Mouse (Mus musculus) macrophage (primary cell): Measurements from ENCODE around the gene Actl7b. TPM values are rescaled to one million over a fixed set of nuclear protein-coding genes. Genes with fewer than 3 reads are reported as not detected.

Experiments used
- H3K27ac ChIP-seq: fragments of 350-480 bp; formaldehyde crosslinking; 2 replicates; pipeline ENCODE4 v1.9.0; 2021
- H3K36me3 ChIP-seq: fragments of 350-480 bp; formaldehyde crosslinking; 2 replicates; pipeline ENCODE4 v1.9.0; 2021; ENCODE audit errors: inconsistent target
- H3K4me3 ChIP-seq: fragments of 350-480 bp; formaldehyde crosslinking; 2 replicates; pipeline ENCODE4 v1.9.0; 2021; ENCODE audit errors: inconsistent target
- H3K79me2 ChIP-seq: fragments of 350-480 bp; formaldehyde crosslinking; 2 replicates; pipeline ENCODE4 v1.9.0; 2021; ENCODE audit errors: inconsistent target
- WGBS: methylation state at CpG from one replicate; pipeline ENCODE4 v1.1.7; 2026; ENCODE audit warnings: inconsistent platforms; ENCODE audit not compliant: missing documents; 5-methylcytosine and 5-hydroxymethylcytosine counted together
- polyA plus RNA-seq: library from polyadenylated mRNA; stranded (reverse); fragments of 250-400 nt; gene quantifications from 3 replicates; pipeline ENCODE4 v1.2.4, GENCODE M21; 2018; ENCODE audit warnings: inconsistent platforms

The Actl7b gene
- polyA plus RNA-seq, 1 experiment from 2014 or later, result not detected

DNA sequence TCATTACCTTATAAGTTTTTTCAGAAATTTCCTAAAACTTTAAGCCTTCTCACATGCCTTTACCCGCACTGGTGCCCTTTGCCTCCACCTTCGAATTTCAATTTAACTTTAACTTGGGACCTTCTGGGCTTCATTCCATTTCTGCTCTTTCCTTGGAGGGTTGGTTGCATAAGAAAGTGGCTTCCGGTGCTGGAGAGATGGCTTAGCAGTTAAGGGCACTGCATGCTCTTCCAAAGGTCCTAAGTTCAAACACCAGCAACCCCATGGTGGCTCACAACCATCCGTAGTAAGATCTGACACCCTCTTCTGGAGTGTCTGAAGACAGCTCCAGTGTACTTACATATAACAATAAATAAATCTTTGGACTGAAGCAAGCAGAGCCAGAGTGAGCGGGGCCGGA is 18.0 kb downstream of the Actl7b start:
- no peak overlapping the region for H3K27ac ChIP-seq
- no peaks in the 10 kb centered on the region for H3K79me2 ChIP-seq
- WGBS, result 89% methylated on average over 6 of the region's 6 CpGs
- no peaks in the 10 kb centered on the region for H3K36me3 ChIP-seq
- H3K4me3 ChIP-seq, result no peak overlapping the region

DNA sequence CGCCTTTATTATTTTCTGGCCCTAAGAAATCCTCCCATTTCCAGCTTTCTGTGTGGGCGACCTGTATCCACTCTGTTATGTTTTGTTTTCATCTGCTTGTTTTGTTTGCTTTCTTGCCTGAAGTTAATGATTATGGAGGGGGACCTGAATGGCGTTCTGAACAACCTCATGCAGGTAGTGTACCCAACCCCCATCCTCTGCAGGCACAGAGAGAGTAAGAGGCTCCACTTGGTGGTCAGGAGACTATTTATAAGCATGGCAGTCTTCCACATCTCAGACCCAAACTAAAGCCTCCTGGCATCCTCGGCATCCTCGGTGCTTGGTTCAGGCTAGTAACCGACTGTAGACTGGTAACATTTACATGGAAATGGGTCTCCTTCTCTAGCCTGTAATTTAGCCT is 18.9 kb downstream of the Actl7b start:
- Histone ChIP-seq H3K27ac (no peak overlapping the region), H3K79me2 (no peaks in the 10 kb centered on the region), H3K4me3 (no peak overlapping the region), H3K36me3 (no peaks in the 10 kb centered on the region)
- 87% methylated on average over 6 of the region's 6 CpGs for WGBS

DNA sequence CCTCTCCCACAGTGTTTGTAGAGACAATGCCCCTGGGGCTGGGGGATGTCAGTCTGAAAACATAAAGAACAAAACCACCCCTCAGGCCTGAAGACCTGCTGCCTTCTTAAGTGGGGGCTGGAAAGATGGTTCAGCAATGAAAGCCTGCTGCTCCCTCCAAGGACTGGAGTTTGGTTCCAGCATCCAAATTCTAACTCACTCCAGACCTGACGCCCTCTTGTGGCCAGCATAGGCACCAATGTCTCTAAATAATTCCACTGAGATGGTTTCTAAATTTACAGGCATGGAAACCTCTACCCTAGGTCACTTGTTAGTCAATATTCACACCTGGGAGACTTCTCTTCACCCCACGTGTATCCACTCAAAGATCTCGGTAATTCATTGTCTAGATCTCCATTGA is 19.8 kb downstream of the Actl7b start:
- WGBS, result 37% methylated on average over 3 of the region's 3 CpGs
- Histone ChIP-seq H3K36me3 (no peaks in the 10 kb centered on the region), H3K27ac (no peak overlapping the region), H3K79me2 (no peaks in the 10 kb centered on the region), H3K4me3 (no peak overlapping the region)

DNA sequence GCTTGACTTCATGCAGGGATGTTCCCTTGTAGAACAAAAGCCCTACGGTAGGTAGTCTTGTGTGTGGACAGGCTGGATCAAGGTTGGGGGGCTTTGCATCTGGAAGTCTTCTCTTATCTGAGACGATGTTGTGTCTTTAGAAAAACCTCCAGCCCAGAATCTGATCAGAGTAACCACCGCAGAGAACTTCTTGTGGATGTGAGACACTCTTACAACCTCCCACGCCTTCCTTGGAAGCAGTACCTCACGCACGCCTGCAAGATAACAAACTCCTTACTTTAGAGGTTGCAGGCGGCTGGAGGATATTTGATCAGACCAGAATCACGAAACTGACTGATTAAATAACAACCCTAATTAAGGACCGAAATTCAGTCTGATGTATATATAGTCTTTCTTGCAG is 20.8 kb downstream of the Actl7b start:
- H3K27ac ChIP-seq, result no peak overlapping the region
- WGBS, result 87% methylated on average over 9 of the region's 9 CpGs
- no peaks in the 10 kb centered on the region for H3K36me3 ChIP-seq
- H3K79me2 ChIP-seq, result no peaks in the 10 kb centered on the region
- no peak overlapping the region for H3K4me3 ChIP-seq

DNA sequence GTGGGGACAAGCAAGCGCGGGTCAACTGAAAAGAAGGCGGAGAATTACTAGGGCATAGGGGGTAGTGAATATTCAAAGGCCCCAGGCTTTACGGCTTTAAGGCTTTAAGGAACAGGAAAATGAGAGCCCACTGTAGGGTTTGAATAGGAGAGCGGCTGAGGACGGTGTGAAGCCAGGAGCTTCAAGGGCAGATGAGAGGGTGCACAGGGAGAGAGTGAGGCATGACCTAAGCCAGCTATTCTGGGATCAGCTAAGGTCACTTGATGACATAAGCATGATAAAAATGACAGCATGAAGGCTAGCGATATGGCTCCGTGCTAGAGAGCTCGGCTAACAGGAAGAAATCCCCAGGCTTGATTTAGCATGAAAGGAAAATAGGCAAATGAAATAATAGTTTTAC is 21.8 kb downstream of the Actl7b start:
- Histone ChIP-seq H3K36me3 (no peaks in the 10 kb centered on the region), H3K4me3 (no peak overlapping the region), H3K27ac (no peak overlapping the region), H3K79me2 (no peaks in the 10 kb centered on the region)
- 72% methylated on average over 9 of the region's 9 CpGs for WGBS

DNA sequence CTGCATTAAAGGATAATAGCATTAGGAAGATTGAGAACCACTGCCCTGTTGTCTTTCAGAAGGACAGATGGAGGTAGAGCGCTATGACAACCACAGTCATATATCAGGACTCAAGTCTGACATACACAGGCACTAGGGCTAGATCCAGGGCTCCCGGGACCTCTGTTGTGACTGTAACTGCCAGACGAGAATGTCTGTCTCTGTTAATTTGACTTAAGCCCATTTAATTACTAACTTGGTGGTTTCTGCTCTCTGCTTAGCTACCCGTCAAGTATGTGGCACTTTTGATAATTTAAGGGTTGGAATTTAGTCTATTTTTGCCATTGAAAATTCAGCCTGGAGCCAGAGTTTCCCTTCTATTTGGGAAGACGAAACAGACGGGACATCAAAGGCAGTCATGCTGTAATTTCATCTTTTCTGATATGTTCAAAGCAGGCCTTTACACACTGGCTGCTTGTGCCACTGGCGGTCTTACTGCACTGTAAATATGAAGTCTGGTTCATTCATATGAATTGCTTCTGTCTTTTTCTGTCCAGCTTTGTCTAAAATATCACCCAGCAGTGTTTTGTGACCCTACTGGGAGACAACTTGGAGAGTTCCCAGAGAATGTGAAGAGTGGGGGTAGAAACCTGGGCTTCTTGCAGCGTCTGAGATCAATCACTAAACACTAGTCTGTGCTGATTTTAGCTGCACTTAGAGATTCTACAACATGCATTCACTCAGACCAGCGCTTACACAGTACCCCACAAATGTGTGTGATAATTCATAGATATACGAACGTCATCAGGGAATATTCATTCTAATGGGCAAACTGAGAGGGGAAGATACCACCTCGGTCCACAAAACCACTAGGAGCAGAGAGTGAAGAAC is 22.4 kb downstream of the Actl7b start:
- H3K27ac ChIP-seq, result no peak overlapping the region
- H3K4me3 ChIP-seq, result no peak overlapping the region
- 85% methylated on average over 12 of the region's 12 CpGs for WGBS
- no peaks in the 10 kb centered on the region for H3K79me2 ChIP-seq
- H3K36me3 ChIP-seq, result no peaks in the 10 kb centered on the region

DNA sequence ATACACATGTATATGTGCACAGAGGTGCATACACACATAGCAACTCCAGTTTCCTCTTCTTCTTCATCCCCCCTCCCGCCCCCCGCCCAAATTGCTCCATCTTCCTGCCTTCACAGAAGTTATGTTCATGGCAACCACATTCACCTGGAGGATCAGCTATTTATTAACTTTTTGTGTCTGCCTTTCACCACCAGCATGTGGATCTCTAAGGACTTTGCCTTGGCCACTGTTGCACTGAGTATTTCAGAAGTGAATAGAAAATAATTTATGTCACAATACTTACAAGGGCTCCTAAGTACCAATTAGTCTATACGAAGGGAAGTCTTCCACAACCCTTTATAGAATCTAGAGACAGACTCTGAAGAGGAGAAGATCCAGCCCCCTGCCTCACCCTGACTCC is 23.3 kb downstream of the Actl7b start:
- Histone ChIP-seq H3K36me3 (no peaks in the 10 kb centered on the region), H3K4me3 (no peak overlapping the region), H3K79me2 (no peaks in the 10 kb centered on the region), H3K27ac (no peak overlapping the region)
- 92% methylated on average over 3 of the region's 3 CpGs for WGBS

- Histone ChIP-seq H3K79me2 (no peaks in the 10 kb centered on the region), H3K4me3 (no peak overlapping the region), H3K36me3 (no peaks in the 10 kb centered on the region), H3K27ac (no peak overlapping the region)
- 63% methylated on average over 5 of the region's 5 CpGs for WGBS
These were observed 24.4 kb downstream of the Actl7b start for GRCm38 (mm10) chr4:56716801-56717200.

DNA sequence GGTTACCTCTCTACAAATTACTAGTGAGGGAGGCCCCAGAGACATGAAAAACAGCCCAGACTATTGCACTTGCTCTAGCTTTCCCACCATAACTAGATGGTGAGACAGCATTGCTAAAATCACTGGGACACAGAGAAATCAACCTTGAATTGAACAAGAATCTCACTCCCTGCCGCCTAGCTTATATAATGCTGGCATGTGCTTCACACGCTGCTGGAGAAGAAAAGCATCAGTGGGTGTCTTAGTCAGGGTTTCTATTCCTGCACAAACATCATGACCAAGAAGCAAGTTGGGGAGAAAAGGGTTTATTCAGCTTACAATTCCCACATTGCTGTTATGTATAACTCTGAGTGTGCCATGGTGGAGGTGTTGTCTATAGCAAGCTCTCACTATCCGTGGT is 28.1 kb downstream of the Actl7b start:
- WGBS, result 97% methylated on average over 3 of the region's 3 CpGs
- Histone ChIP-seq H3K4me3 (no peak overlapping the region), H3K27ac (no peak overlapping the region), H3K36me3 (no peaks in the 10 kb centered on the region), H3K79me2 (no peaks in the 10 kb centered on the region)

GRCm38 (mm10) chr4:56702234-56702633 is 39.0 kb downstream of the Actl7b start:
- 42% methylated on average over 10 of the region's 10 CpGs for WGBS
- no peak overlapping the region for H3K4me3 ChIP-seq

DNA sequence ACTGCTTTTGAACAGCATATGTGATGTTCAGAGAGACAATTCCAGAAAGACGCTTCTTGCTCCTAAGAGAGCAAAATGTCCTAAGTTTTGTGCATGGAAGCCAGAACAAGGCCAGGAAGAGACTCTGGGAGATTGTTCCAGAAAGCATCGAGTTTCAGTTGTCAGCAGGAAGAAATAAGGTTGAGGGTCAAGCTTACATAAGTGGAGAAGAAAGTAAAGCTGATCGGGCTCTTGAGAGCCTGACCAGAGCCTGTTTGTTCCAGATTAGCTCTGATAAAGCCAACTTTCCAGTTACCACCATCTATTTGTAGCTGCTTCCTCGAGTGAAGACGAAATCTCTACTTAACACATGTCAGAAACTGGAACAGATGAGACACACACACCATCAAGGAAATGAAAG is 42.6 kb downstream of the Actl7b start:
- 48% methylated on average over 5 of the region's 5 CpGs for WGBS
- no peaks in the 10 kb centered on the region for H3K79me2 ChIP-seq
- H3K4me3 ChIP-seq, result no peak overlapping the region
- no peak overlapping the region for H3K27ac ChIP-seq
- H3K36me3 ChIP-seq, result no peaks in the 10 kb centered on the region

More at GRCm38 (mm10) chr4:56702234-56702633, 39.0 kb downstream of the Actl7b start:
- no peak overlapping the region for H3K27ac ChIP-seq
- no peaks in the 10 kb centered on the region for H3K36me3 ChIP-seq
- H3K79me2 ChIP-seq, result no peaks in the 10 kb centered on the region

DNA sequence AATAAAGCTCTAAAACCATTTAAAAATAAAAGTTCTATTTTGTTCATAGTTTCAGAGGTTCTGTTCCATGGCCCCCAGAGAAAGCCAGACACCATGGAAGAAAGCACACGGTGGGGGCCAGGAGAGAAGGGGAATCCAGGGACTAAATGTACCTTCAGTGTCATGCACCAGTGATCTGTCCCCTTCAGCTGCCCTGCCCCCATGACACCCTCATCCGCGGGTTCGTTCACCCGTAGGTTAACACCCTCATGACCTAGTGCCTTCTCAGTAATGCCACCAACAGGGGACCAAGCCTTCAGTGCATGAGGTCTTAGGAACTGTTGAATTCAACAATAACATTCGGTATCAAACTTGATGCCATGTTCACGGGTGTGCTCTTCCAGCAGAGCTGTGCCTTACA is 44.8 kb downstream of the Actl7b start:
- H3K27ac ChIP-seq, result no peak overlapping the region
- WGBS, result 90% methylated on average over 7 of the region's 7 CpGs
- H3K79me2 ChIP-seq, result no peaks in the 10 kb centered on the region
- H3K4me3 ChIP-seq, result no peak overlapping the region
- H3K36me3 ChIP-seq, result no peaks in the 10 kb centered on the region

Other genes with a start within 250 kb of the Actl7b start
- not detected in 3 replicates for gene Gm26657, start 1.4 kb downstream of the Actl7b start, polyA plus RNA-seq
- gene Actl7a, start 2.0 kb upstream of the Actl7b start, polyA plus RNA-seq, result not detected in 3 replicates
- gene Elp1, start 60.9 kb upstream of the Actl7b start, polyA plus RNA-seq, result 10.4 to 24.1 TPM (median 15.0 TPM) in 3 replicates
- 5.0 to 7.7 TPM (median 7.1 TPM) in 3 replicates for gene Fam206a, start 60.9 kb upstream of the Actl7b start, polyA plus RNA-seq
- 0.23 to 0.53 TPM (median 0.35 TPM) in 3 replicates for gene Ctnnal1, start 123.7 kb upstream of the Actl7b start, polyA plus RNA-seq
- 6.2 to 12.1 TPM (median 8.7 TPM) in 3 replicates for gene Tmem245, start 206.0 kb upstream of the Actl7b start, polyA plus RNA-seq
- gene Frrs1l, start 248.9 kb upstream of the Actl7b start, polyA plus RNA-seq, result not detected in 3 replicates